Mouse (Mus musculus): ENCODE results near the gene Efemp2. TPM values are rescaled to one million over a fixed set of nuclear protein-coding genes. Genes with fewer than 3 reads are reported as not detected.

Gene Efemp2
- total RNA-seq, 1 experiment from 2014 or later, result 56.3 TPM

DNA sequence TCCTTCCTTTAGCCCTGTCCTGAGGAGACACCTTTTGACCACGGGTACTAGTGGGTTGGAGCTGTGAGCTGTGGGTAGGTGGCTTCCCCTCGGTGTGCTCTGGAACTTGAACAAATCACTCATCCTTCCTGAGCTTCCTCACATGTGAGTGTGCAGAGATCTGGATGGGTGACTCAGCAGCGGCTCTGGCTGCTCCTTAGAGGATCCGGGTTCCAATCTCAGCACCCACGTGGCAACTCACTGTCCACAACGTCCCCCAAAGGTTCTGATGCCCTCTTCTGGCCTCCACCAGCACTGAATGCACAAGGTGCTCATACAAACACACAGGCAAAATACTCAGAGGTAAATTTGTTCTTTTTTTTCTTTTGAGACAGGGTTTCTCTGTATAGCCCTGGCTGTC lies 22.0 kb upstream of the Efemp2 start:
- DNase-seq, result no peak

DNA sequence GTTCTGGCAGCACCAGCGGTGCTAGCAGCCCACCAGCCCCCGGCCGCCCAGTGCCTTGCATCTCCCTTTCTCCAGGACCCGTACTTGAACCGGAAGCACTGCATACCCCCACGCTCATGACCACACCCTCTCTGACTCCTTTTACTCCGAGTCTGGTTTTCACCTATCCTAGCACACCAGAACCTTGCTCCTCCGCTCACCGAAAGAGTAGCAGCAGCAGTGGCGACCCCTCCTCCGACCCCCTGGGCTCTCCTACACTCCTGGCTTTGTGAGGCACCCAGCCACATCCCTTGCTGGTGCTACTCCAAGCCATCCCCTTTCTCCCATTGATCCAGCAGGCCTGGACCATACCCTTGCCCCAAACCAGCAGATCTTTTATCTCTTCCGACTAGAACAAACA lies 18.7 kb upstream of the Efemp2 start:
- DNase-seq, result no peak

DNA sequence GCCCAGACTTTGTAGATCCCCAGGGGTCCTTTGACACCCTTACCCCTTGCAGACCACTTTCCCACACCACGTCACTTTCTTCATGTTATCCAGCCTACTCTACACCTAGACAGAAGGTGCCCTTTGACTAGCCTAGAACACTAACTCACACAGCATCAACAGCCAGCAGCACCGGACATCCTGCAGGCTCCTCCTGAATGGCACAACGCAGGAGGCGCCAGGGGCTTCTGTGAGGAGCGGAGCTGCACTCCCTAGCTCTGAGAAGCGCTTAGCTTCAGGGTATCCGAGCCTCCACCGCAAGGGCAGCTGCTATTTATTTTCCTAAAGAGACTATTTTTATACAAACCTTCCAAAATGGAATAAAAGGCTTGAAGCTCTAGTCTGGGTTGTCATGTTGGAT lies 18.2 kb upstream of the Efemp2 start:
- no peak for DNase-seq

DNA sequence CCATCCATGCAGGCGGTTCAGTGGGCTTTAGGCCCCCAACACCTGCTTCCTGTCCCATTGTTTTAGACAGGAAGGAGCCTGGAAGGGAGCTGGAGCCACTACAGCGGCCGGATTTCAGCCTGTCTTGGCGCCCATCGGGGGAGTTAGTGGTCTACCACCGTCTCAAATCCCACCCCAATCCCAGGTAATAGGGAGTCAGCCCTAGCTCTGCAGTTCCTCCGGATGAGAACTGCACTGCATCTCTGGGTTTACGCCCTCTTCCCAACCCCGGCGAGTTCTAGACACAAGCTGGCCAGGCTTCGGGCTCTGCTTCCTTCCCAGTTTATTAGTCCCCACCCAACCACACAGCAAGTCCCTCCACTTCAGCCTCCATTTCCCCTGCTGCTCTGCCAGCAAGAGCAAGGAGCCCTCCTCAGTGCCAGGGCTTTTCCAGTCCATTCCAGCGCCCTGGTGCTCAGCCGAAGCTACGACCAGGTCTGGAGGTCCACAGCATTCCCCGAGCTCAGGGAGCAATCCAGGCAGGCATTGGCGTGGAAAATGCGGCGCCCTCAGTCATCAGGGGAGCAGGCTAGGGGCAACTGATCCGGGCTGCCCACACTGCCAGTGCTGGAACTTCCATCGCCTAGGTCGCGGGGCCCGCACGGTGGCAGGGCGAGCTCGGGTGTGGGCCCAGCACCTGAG lies 17.4 kb upstream of the Efemp2 start:
- no peak for DNase-seq

DNA sequence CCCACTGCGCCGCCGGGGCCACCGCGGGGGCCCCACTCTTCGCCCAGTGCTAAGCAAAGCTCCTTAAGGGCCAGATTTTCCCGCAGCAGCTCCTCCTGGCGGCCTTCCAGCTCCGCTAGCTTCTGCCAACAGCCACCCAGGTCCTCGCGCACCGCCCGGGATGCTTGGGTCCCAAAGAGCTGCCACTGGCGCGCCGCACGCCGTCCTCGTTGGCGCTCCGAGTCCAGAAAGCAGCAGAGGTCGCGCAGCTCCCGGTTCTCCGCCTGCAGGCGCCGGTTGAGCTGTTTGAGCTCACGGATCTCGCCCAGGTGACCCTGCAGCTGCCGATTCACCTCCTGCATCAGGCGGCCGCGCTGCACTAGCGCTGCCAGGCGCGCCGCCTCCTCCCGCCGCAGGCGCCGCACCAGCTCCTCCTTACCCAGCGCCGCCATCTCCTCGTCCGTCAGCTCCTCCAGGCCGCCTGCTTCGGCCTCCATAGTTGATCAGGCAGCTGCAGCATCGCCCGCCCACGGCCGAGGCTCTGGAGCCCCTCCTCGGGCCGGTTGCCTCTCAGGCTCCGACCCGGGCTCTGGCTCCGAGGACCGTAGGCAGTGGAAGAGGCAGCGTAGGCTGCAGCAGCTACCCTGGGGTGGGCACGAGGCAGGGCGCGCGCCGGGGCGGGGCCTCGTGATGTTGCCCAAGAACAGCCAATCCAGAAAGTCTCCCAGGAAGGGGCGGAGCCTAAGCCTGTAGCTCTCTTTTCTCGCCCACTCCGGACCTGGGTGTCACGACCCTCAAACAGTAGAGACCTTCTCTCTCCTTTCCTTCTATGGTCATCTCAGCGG lies 16.6 kb upstream of the Efemp2 start:
- peak; percentile 95 for DNase-seq

DNA sequence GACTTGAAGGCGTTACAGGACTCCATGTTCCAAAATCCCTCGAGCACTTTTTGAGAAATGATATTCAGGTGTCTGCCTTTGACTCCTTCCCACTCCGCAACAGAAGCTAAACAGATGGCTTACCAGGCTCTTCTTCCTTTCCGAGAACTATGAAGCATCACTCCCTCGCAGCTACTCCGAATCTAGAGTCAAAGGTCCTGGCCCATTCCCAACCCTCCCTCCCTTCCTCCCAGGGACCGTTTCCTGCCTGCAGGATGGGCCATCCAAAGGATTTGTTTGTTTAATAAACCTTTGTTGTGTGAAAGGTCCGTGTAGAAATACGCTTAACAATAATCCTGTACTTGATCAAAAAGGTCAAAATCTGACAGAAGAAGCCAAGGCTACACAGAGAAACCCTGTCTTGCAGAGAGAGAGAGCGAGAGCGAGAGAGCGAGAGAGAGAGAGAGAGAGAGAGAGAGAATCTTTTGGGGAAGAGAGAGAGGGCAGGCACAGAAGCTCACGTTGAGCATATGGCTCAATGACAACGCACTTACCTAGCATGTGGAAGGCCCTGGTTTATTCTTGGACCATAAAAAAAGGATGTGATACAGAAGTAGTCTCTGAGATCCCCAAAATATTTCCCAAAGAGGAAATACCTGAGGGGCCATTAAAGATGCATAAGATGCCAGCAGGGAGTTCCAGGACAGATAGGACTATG lies 15.9 kb upstream of the Efemp2 start, which contains the start of gene Ccdc85b:
Ccdc85b (minus strand) TSS at position 149 of the 697 bp plus-strand sequence.
- DNase-seq, result no peak

DNA sequence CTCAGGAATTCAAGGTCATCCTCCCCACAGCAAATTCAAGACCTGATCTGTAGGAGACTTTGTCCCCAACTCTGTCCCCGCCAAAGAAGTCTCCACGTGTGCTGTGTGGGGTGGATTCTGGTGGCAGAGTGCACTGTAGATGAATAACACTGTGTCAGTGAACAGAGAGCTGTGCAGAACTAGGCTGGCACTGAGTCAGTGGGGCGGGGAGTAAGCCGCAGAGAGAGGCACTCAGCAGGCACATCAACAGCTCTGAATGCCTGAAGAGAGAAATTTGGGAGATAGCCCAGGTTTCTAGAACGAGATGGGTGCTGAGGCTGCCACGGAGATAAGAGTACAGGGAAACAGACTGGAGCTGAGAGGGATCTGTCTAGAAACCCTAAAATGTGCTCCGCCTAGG lies 14.7 kb upstream of the Efemp2 start:
- no peak for DNase-seq

DNA sequence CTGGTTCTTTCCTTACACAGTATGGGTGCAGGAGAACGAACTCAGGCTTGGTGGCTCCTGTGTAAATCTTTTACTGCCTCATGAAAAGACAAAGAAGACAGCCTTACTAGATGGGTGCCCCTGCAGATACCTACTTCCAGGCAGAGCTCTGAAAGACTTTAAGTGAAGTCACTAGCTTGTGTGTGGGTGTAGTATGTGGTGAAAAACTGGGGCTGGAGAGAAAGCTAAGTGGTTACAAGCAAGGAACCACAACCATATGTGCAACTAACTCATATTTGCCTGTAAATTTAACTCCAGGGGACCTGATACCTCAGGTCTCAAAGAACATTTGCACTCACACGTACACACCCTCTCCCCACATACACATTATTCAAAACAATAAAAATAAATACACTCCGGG lies 13.9 kb upstream of the Efemp2 start:
- DNase-seq, result no peak

DNA sequence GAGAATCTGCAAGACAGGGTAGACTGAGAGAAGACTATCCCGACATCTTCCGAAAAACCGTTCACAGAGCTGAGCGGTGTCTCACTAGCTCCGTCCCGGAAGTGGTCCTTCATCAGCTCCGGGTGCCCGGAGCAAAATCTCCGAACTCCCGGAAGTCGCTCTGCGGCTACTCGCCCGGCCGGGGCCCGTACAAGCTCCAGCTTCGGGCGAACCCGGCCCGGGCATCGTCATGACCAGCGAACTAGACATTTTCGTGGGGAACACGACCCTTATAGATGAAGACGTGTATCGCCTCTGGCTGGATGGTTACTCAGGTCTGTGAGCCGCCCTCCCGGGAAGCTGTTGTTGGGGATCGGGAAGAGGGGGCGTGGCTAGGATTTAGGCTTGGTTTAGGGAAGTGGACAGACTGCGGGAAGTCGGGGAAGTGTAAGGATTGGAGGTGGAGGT lies 13.3 kb upstream of the Efemp2 start, which contains the start of gene Fibp:
Fibp (plus strand) TSS at position 151 of the 447 bp plus-strand sequence.
- peak; percentile 84 for DNase-seq

DNA sequence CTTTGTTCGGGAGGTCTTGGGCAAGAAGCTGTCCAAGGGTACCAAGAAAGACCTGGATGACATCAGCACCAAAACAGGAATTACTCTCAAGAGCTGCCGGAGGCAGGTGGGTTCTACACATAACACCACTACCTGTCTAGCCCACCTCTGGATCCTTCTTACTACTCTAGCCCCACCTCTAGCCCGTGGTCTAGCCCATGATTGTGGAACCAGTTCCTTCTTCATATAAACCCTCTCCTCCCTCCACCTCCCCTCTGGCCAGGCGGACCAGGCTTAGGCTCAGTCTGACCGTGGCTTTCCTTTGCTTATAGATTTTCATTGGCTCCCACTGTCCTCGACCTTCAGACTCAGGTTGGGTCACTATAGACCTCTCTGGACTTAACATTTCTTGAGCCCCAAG lies 12.3 kb upstream of the Efemp2 start:
- no peak for DNase-seq

DNA sequence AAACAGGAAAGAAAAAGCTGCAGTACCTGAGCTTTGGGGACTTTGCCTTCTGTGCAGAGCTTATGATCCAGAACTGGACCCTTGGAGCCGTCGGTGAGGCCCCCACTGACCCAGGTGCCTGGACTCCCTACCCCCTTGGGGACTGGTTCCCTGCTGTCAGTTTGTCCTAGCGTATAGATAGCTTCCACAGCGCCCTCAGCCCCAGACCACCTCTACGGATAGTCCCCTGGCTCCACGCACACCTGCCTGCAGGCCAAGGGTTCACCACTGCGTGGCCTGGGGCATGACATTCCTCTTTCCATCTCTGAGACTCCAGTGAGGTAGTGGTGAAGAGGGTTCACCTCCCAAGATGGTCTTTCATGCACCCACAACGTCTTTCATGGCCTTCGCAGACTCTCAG lies 10.5 kb upstream of the Efemp2 start:
- no peak for DNase-seq

DNA sequence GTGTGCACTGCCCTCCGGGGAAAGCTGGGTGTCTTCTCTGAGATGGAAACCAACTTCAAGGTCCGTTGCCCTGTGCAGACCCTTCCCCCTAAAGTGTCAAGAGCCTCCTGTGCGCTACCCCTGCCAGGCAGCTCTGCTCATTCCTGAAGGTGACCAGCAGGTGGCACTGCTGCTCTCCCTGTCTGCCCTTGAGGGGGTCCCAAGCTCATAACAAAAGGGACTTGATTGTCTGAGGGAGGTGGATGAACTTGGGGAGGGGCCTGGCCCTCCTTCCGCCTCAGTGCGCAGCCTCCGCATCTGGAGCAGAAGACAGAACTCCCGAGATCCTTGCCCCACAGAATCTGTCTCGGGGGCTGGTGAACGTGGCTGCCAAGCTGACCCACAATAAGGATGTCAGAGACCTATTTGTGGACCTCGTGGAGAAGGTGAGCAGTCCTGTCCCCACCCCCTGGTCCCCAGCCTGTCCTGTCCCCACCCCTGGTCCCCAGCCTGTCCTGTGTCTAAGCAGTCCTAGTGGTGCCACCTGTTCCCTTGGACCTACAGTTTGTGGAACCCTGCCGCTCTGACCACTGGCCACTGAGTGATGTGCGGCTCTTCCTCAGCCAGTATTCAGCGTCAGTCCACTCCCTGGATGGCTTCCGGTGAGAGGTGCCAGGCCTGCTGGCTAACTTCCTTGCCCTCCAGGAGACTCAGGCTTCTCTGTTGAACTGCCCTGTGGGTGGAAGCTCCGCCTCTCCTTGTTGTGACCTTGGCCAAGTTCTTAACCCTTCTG lies 9.8 kb upstream of the Efemp2 start:
- peak; percentile 44 for DNase-seq

DNA sequence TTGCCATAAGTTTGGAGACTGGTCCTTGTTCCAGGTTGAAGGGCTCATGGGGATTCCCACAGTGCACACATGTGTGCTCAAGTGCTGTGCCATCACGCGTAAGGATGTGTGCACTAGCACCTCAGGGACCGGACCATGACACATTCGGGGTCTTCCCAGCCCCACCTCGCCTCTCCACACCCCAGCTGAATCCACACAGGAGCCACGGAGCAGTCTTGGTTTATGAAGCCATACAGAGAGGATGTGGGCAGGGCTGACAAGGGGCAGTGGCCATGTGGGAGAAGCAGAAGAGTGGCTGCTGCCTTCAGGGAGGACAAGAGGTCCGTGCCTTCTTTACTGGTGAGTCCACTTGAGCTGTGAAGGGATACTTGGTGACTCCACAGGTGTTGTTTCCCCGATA lies 8.7 kb upstream of the Efemp2 start:
- DNase-seq, result no peak

DNA sequence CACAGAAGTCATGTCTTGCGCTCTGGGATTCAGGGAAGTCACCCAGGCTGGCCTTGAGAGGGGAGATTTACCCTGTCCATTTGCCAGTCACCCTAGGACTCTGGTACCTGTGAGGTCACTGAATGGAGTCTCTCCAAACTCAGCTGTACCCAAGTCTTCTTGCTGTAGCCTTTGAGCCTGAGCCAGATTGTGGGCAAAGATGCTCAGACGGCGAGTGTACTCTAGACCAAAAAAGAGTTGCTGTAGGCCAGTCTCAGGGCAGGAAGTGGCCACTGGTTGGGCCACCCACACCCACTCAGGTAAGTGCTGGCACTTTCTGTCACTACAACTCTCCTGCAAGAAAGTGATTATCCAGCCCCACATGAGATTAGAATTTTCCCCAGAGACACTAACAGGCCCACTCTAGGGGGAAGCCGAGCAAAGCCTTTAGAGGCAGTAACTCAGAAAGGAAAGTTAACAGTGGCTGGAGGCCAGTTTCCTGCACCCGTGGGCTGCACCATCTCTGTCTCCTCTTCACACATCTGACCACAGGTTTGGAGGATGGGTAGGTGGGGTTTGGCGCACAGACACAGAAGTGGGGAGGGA lies 6.7 kb upstream of the Efemp2 start:
- DNase-seq, result no peak

DNA sequence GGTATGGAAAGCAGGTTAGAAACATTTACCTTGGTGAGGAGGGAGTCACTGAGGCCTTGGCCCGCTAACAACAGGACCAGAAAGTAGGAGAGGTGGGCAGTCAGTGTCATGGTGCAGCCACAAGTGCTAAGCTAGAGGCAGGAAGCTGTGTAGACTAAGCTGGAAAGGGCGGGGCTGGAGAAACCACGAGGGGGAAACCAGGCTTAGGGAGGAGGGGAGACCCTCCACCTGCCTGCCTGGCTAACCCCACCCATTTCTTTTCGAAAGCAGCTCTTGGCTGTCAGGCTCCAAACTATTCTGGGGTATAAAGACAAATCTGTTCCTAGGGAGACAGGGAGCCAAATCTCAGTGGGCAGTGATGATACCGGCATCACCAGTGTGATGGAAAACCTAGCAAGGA lies 5.4 kb upstream of the Efemp2 start, which contains the start of gene Ctsw:
Ctsw (minus strand) TSS at position 134 of the 400 bp plus-strand sequence.
- no peak for DNase-seq

DNA sequence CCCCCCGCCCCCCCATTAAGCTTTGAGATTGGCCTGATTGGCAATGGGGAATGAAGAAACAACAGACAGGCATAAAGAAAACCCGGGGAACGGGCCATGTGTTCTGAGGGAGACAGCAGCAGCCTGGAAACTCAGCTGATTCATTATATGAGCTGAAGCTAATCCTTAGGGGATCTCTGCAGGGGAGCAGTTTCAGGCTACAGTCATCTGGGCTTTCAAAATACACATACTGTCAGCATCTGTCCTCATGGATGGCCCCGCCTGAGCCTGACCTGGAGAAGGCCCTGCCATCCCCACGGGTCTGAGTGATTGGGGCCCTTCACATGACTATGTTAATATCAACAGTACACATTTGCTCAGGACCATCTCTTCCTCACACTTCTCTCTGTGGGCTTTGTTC lies 1.9 kb upstream of the Efemp2 start:
- no peak for DNase-seq

DNA sequence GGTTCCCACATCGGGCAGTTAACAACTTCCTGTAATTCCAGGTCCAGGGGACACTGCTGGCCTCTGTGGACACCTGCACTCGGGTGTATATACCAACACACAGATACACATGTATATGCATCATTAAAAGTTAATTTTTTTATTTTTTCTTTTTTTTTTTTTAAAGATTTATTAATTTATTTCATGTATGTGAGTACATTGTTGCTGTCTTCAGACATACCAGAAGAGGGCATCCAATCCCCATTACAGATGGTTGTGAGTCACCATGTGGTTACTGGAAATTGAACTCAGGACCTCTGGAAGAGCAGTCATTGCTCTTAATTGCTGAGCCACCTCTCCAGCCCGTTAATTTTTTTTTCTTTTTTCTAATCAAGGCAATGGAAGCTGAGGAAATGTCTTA lies 897 bp upstream of the Efemp2 start:
- DNase-seq, result no peak

DNA sequence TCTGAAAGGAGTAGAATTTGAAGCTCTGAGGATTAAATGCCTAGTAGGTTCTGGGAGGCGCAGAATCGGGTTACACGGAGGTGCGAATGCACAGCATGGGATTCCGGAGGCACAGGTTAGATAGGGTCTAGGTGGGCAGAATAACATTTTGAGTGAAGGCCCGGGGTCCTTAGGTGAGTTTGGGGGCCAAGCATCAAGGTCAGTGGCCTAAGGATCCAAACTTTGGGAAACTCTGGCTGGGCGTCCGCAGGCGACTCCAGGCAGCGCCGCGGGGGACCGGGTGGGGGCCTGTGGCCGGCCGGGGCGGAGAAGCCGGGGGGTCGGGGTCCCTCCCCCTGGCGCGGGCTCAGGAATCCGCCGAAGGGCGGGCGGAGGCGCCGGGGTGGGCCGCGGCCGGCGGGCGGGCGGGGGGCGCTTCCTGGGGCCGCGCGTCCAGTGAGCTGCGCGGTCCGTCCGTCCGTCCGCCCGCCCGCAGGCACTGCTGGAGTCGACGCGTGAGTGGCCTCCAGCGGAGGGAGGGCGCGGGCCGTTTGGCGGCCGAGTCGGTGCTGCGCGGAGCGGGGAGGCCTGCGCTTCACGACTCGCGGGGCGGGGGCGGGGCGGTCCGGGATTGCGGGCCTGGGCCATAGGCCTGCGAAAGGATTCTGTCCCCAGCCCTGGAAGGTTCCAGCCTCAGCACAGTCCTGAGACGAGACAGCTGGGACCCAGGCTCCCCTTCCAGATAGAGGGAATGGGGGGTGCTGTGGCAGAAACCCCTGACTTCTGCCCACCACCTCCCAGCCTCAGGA lies 721 bp downstream of the Efemp2 start:
- peak; percentile 73 for DNase-seq

DNA sequence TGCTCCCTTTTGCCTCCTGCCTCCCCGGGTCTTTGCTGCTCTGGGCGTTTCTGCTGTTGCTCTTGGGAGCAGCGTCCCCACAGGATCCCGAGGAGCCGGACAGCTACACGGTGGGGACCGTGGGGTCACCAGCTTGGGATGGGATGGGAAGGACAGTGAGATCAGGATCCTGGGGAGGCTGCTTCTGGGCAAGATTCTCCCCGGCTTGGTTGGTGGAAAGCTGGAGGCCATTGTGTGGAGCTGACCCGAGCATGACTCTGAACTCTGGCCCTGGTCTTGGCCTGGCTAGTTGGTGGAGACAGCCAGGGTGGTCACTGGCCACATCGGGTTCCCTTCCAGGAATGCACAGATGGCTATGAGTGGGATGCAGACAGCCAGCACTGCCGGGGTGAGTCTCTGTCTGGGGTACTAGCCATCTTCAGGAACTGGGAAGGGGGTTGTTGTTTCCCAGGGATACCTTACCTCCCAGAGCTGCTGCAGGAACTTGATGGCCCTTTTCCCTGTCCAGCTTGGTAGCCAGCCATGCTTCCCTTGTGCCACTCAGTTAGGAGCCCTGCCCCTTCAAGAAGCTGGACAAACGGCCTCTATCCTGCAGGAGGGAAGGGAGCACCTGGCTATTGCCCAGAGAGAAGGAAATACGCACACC lies 1.4 kb downstream of the Efemp2 start:
- DNase-seq, result no peak

DNA sequence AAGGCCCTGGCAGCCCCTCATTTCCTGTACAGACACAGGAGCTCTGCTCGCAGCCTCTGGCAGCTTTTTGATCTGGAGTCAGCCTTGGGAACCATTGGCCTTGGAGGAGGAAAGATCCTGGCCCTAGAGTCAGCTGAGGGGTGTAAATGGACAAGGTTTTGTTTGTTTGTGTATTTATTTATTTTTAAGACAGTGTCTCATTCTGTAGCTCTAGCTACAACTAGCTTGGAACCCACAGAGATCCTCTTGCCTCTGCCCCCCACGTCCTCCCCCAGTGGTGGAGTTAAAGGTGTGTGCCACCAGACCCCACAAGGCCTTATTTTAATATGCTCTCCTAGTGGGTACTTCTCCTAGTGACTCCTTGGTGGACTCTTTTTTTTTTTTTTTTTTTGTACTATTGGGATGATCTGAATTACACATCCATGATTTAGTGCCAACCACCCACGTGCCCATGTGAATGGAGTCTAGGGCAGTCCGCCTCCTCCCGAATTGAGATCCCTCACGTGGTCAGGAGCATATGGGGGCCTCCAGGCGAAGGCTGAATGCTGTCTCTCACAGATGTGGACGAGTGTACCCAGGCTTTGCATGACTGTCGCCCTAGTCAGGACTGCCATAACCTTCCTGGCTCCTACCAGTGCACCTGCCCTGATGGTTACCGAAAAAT lies 3.4 kb downstream of the Efemp2 start:
- DNase-seq, result no peak

Data from adrenal gland, postnatal 25 days (tissue).